Mouse (Mus musculus) heart, adult 8-10 months (tissue): ENCODE measurements around the gene Serinc5. TPM values are rescaled to one million over a fixed set of nuclear protein-coding genes. Genes with fewer than 3 reads are reported as not detected.

Experiments
- DNase-seq: peaks from one replicate; pipeline ENCODE4 v3.0.0; 2022; ENCODE audit warnings: low spot score
- total RNA-seq, 4 experiments: library from RNA; stranded (reverse); gene quantifications; 2 replicates each; pipeline ENCODE4 v1.2.4; 2022

The Serinc5 gene
- total RNA-seq, 4 experiments from 2014 or later = 10.2 to 11.8 (median 11.0) TPM

DNA sequence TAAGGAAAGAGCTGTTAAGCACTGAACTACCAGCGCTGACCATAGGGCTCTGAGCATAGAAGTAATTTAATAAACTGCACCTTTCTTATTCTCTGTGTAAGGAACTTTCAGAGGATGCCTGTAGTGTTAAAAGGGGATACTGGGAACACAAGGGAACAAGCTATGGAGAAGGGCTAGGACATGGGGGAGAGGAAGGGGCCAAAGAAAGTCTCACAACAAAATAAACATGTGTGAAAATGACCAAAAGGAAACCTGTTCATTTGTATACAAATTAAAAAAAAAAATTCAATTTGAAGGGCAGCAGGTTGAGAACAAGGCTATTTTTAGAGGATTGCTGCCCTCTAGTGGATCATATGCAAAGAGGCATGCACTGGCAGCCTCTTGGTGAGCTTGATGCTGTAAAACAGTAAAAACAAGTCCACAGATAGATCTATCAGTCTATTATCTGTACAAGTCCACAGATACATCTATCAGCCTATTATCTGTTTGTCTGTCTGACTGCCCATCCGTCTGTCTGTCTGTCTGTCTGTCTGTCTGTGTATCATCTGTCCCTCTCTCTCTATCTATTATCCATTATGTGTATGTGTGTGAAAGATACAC lies 129.9 kb downstream of the Serinc5 start:
- DNase-seq = peak; percentile 42

- no peak for DNase-seq
These were observed 132.0 kb downstream of the Serinc5 start for GRCm38 (mm10) chr13:92742886-92743285.

GRCm38 (mm10) chr13:92743337-92743736 lies 132.4 kb downstream of the Serinc5 start:
- DNase-seq = no peak

- DNase-seq = peak; percentile 49
These were observed 140.2 kb downstream of the Serinc5 start for GRCm38 (mm10) chr13:92750976-92751518.

- DNase-seq = peak; percentile 72
These were observed 141.1 kb downstream of the Serinc5 start for GRCm38 (mm10) chr13:92751726-92752565.

- DNase-seq = no peak
These were observed 142.8 kb downstream of the Serinc5 start for GRCm38 (mm10) chr13:92753676-92754075.

DNA sequence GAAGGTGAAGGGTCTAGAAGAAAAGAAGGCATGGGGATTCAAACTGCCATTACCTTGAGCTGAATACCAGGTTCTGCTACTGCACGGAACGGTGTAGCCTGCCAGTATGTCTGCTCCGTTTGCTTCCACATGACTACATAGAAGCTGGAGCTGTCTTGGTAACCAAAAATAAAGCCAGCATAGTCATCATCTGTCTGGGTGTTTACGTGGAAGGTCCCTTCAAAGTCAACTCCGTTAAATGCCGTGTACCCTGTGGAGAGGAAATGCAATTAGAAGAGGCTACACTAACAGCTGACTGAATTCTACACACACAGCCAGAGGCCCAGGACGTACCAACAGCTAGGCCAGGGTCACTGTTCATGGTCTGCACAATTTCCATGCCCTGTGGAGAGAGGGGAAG lies 144.1 kb downstream of the Serinc5 start:
- DNase-seq = no peak

GRCm38 (mm10) chr13:92757972-92758585 lies 147.2 kb downstream of the Serinc5 start:
- DNase-seq = no peak

- no peak for DNase-seq
These were observed 148.2 kb downstream of the Serinc5 start for GRCm38 (mm10) chr13:92759096-92759495.

DNA sequence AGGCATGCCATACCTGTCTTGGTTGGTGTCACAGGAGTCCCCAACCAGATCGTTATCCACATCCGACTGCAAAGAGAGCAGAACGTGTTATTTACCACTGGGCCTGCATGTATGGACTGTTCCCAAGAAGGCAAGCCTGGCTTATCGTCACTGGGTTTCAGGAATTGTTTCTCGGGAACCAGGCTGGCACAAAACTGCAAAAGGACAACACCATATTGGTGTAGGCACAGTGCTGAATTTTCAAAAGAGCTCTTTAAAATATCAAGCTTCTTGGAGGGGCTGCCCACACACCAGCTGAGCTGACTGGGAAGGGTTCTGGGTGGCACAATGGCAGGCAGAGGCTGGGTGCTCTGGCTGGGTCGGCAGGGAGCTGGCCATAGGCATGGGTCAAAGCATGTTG lies 149.6 kb downstream of the Serinc5 start:
- no peak for DNase-seq

Other genes starting within 250 kb of the Serinc5 start
- gene Ankrd34b, start 185.2 kb upstream of the Serinc5 start, total RNA-seq = not detected
- 1 to 10 TPM; 2.1 to 2.5 (median 2.1) TPM for gene Fam151b, start 127.1 kb upstream of the Serinc5 start, total RNA-seq
- 10 to 100 TPM; 12.0 to 14.9 (median 12.5) TPM for gene Zfyve16, start 80.2 kb upstream of the Serinc5 start, total RNA-seq
- not detected for gene Spz1, start 34.9 kb upstream of the Serinc5 start, total RNA-seq
- gene Thbs4, start 183.7 kb downstream of the Serinc5 start, total RNA-seq = 1 to 10 TPM; 4.5 to 7.9 (median 6.6) TPM
- gene Mtx3, start 233.7 kb downstream of the Serinc5 start, total RNA-seq = 10 to 100 TPM in 1 of 4 experiments, 1 to 10 TPM in 3; 4.6 to 10.2 (median 6.6) TPM